Mouse (Mus musculus): Measurements from ENCODE around the gene Rnf150. TPM values are rescaled to one million over a fixed set of nuclear protein-coding genes. Genes with fewer than 3 reads are reported as not detected.

Rnf150 gene
- polyA plus RNA-seq, 1 experiment from 2014 or later: 1.3 TPM

DNA sequence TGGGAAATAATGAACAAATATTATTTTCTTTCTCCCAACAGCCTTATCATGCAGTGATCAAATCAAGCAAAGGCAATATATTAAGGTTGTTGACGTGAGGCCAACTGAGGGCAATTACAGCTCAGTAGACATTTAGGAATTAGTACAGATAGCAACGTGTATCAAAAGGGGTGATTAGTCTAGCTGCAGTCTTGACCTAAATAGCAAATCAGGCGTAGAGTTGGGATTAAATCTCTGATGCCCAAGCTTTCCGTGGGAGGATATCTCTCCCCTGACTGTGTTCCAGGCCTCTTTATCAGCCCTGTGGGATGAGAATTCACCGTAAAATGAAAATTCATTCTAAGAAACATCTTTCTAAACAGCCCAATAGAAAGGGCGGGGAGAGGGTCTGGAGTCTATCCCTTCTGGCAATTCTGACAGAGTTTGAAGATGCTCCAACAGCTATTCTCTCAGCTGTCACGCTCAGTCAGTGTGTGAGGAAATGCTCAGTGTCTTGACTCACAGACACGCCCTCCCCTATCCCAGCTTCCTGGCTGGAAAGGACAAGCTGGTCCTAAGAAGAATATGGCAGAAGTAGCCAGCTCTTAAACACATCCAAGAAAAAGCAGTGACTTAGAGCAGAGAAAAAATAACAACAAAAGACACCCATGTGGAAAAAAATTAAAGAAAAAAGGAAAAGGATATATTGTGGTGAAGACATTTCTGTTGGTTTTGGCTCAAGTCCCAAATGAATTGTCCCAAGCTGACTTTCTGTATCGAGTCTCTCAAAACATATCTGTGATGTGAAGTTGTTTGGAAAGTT is 4.4 kb upstream of the Rnf150 start:
- H3K9me3 ChIP-seq (replicated peaks; ENCODE audit: control insufficient read depth, low read length): no peaks in the 10 kb centered on the region
- H3K9ac ChIP-seq (ENCODE audit: low read length): no peak overlapping the region
- no peaks in the 10 kb centered on the region for H3K27me3 ChIP-seq (ENCODE audit: control insufficient read depth, insufficient read depth, low read length)
- no peaks in the 10 kb centered on the region for H3K4me1 ChIP-seq (ENCODE audit: control insufficient read depth, insufficient read depth, low read length)
- H3K27ac ChIP-seq (ENCODE audit: low read length): no peak overlapping the region
- no peak for ATAC-seq (ENCODE audit: insufficient read depth, low FRiP score)
- WGBS: 58% methylated on average over 9 of the region's 9 CpGs
- no peak overlapping the region for H3K4me2 ChIP-seq (ENCODE audit: low read depth, low read length)
- H3K36me3 ChIP-seq (ENCODE audit: control insufficient read depth, insufficient read depth, low read length): no peaks in the 10 kb centered on the region
- no peak overlapping the region for H3K4me3 ChIP-seq (replicated peaks; ENCODE audit: low read length)

DNA sequence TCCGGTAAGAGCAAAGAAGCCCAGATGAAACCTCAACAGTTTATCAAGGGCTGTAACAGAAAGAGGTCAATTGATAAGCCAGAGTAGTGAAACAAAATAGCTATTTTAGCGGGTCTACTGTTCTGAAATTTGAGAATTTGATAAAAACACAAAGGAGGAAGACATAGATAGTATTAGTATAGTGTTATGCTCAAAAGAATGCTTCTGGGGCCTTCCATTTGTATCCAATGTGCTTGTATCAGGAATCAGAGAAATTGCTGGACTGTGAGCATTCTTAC is 3.9 kb upstream of the Rnf150 start:
- Histone ChIP-seq H3K4me1 (ENCODE audit: control insufficient read depth, insufficient read depth, low read length) (no peaks in the 10 kb centered on the region), H3K4me2 (ENCODE audit: low read depth, low read length) (no peak overlapping the region), H3K9ac (ENCODE audit: low read length) (no peak overlapping the region), H3K36me3 (ENCODE audit: control insufficient read depth, insufficient read depth, low read length) (no peaks in the 10 kb centered on the region), H3K27ac (ENCODE audit: low read length) (no peak overlapping the region), H3K27me3 (ENCODE audit: control insufficient read depth, insufficient read depth, low read length) (no peaks in the 10 kb centered on the region), H3K4me3 (replicated peaks; ENCODE audit: low read length) (no peak overlapping the region), H3K9me3 (replicated peaks; ENCODE audit: control insufficient read depth, low read length) (no peaks in the 10 kb centered on the region)
- WGBS: 71% methylated on average over 2 of the region's 2 CpGs
- no peak for ATAC-seq (ENCODE audit: insufficient read depth, low FRiP score)

DNA sequence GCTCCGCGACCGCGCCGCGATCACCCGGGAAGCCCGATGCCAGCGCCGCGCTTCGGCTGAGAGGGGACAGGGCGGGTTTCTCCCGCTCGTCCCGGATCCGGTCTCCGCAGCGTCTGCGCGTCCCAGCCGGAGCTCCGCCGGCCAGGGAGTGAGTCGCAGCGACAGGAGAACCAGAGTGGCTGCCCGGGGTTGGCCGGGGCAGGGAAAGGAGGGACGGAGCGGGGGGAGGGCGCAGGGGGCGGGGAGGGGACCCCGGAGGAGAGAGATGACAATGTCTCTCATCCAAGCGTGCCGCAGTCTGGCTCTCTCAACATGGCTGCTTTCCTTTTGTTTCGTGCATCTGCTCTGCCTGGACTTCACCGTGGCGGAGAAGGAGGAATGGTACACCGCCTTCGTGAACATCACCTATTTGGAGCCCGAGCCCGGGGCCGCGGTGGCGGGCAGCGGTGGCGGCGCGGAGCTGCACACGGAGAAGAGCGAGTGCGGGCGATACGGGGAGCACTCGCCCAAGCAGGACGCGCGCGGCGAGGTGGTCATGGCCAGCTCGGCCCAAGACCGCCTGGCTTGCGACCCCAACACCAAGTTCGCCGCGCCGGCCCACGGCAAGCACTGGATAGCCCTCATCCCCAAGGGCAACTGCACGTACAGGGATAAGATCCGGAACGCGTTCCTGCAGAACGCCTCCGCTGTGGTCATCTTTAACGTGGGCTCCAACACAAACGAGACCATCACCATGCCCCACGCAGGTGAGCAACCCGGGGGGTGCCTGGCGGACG is 777 bp downstream of the Rnf150 start:
- Histone ChIP-seq H3K9me3 (replicated peaks; ENCODE audit: control insufficient read depth, low read length) (no peaks in the 10 kb centered on the region), H3K9ac (ENCODE audit: low read length) (peak overlapping the region; percentile 90), H3K4me1 (ENCODE audit: control insufficient read depth, insufficient read depth, low read length) (peaks cover 9% of the 10 kb centered on the region), H3K36me3 (ENCODE audit: control insufficient read depth, insufficient read depth, low read length) (no peaks in the 10 kb centered on the region), H3K4me2 (ENCODE audit: low read depth, low read length) (peak overlapping the region; percentile 89), H3K4me3 (replicated peaks; ENCODE audit: low read length) (peak overlapping the region; percentile 83), H3K27ac (ENCODE audit: low read length) (peak overlapping the region; percentile 20), H3K27me3 (ENCODE audit: control insufficient read depth, insufficient read depth, low read length) (no peaks in the 10 kb centered on the region)
- under 1% methylated on average over 79 of the region's 80 CpGs for WGBS
- ATAC-seq (ENCODE audit: insufficient read depth, low FRiP score): peak; percentile 62; the same call in 1 of the 2 replicates

DNA sequence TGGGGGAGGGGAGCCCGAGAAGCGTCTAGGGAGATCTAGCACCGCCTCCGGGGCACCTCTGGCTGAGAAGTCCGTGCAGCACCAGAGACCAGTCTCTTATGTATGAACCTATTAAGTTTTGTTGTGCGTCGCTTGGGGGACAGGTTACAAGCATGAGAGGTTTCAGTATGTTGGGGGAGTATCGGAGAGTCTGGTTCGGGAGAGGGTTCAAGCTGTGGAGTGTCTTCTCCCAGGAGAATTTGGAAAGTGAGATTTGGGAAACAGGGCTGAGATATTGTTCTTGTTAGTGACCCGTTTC is 1.3 kb downstream of the Rnf150 start:
- WGBS: 2% methylated on average over 10 of the region's 10 CpGs
- Histone ChIP-seq H3K4me1 (ENCODE audit: control insufficient read depth, insufficient read depth, low read length) (peaks cover 9% of the 10 kb centered on the region), H3K27ac (ENCODE audit: low read length) (0 out of 2 replicates have a peak overlapping the region, but pooled peaks have one; percentile 20), H3K9me3 (replicated peaks; ENCODE audit: control insufficient read depth, low read length) (no peaks in the 10 kb centered on the region), H3K27me3 (ENCODE audit: control insufficient read depth, insufficient read depth, low read length) (no peaks in the 10 kb centered on the region), H3K4me2 (ENCODE audit: low read depth, low read length) (peak overlapping the region; percentile 89), H3K36me3 (ENCODE audit: control insufficient read depth, insufficient read depth, low read length) (no peaks in the 10 kb centered on the region), H3K9ac (ENCODE audit: low read length) (peak overlapping the region; percentile 90), H3K4me3 (replicated peaks; ENCODE audit: low read length) (peak overlapping the region; percentile 83)
- no peak for ATAC-seq (ENCODE audit: insufficient read depth, low FRiP score)

DNA sequence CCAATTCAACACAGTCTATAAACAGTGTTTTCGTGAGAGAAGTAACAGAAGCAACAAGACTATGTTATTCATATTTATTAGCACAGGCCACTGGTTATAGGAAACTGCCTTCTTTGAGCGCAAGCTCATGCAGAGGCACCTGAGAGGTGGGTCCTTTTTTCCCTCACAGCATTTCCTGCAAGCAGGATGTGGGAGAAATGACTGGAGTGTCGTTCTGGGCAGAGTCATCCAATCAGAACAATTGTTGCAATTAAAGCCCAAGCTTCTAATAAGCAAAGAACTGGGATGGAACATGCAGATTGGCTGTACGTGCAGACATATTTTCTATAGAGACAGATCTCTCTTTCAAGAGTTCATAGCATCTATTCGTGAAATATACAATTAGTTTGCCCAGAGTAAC is 2.1 kb downstream of the Rnf150 start:
- H3K27ac ChIP-seq (ENCODE audit: low read length): no peak overlapping the region
- peak overlapping the region; percentile 89 for H3K4me2 ChIP-seq (ENCODE audit: low read depth, low read length)
- no peaks in the 10 kb centered on the region for H3K9me3 ChIP-seq (replicated peaks; ENCODE audit: control insufficient read depth, low read length)
- H3K4me3 ChIP-seq (replicated peaks; ENCODE audit: low read length): peak overlapping the region; percentile 83
- no peaks in the 10 kb centered on the region for H3K27me3 ChIP-seq (ENCODE audit: control insufficient read depth, insufficient read depth, low read length)
- H3K36me3 ChIP-seq (ENCODE audit: control insufficient read depth, insufficient read depth, low read length): no peaks in the 10 kb centered on the region
- no peak for ATAC-seq (ENCODE audit: insufficient read depth, low FRiP score)
- H3K9ac ChIP-seq (ENCODE audit: low read length): peak overlapping the region; percentile 90; the same call in 1 of the 2 replicates
- 41% methylated on average over 5 of the region's 5 CpGs for WGBS
- H3K4me1 ChIP-seq (ENCODE audit: control insufficient read depth, insufficient read depth, low read length): peaks cover 9% of the 10 kb centered on the region

DNA sequence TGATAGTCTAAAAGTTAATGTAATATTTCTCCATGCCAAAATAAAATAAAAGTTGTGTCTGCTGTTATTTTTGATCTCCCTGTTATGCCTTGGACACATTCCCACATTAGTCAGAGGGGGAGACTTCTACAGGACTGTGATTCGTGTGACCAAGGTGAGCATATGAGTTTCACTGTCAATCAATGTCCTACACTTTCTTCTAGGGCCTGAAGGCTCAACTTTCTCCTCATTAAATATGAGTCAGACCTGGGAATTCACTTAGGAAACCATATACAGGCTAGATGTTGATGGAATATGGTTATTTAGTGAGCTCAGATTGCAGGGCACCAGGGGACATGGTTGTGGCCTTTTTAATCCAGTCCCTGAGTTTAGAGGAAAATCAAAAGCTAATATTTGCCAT is 3.1 kb downstream of the Rnf150 start:
- H3K4me1 ChIP-seq (ENCODE audit: control insufficient read depth, insufficient read depth, low read length): peaks cover 13% of the 10 kb centered on the region
- no peaks in the 10 kb centered on the region for H3K27me3 ChIP-seq (ENCODE audit: control insufficient read depth, insufficient read depth, low read length)
- no peak overlapping the region for H3K27ac ChIP-seq (ENCODE audit: low read length)
- H3K4me3 ChIP-seq (replicated peaks; ENCODE audit: low read length): no peak overlapping the region
- H3K4me2 ChIP-seq (ENCODE audit: low read depth, low read length): no peak overlapping the region
- 56% methylated on average over 1 of the region's 1 CpGs for WGBS
- ATAC-seq (ENCODE audit: insufficient read depth, low FRiP score): no peak
- no peaks in the 10 kb centered on the region for H3K9me3 ChIP-seq (replicated peaks; ENCODE audit: control insufficient read depth, low read length)
- H3K9ac ChIP-seq (ENCODE audit: low read length): no peak overlapping the region
- H3K36me3 ChIP-seq (ENCODE audit: control insufficient read depth, insufficient read depth, low read length): no peaks in the 10 kb centered on the region

DNA sequence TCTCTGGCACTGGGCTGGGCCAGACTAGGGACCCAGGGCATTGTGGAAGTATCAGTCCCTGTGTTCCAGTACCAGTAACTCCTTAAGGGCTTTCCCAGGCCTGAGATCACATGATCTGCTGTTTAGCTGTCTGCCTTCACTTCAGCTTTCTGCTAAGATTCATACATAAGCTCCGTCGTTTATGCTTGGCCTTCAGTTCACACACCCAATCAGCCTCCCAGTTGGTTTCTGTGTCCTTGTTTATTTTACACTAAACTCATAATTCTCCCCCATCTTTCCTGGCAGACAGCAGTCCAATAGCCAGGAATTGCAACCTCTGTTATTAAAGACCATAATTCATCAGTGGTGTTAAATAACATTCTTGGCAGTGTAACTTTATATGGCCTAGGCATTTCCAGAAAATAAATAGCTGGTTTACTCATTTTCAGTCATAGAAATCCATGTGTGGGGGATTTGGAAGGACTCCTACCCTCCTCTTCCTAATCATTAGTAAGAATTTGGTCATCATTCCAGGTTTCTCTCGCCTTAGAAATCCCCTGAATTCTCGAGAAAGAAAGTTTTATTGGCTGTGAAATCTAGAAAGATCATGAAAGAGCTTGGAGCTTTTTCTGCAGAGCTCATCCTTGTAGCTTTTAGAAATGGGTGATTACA is 7.8 kb downstream of the Rnf150 start:
- Histone ChIP-seq H3K4me2 (ENCODE audit: low read depth, low read length) (no peak overlapping the region), H3K36me3 (ENCODE audit: control insufficient read depth, insufficient read depth, low read length) (no peaks in the 10 kb centered on the region), H3K4me3 (replicated peaks; ENCODE audit: low read length) (no peak overlapping the region), H3K9ac (ENCODE audit: low read length) (no peak overlapping the region), H3K27me3 (ENCODE audit: control insufficient read depth, insufficient read depth, low read length) (no peaks in the 10 kb centered on the region), H3K9me3 (replicated peaks; ENCODE audit: control insufficient read depth, low read length) (no peaks in the 10 kb centered on the region), H3K27ac (ENCODE audit: low read length) (no peak overlapping the region; the same call in 1 of the 2 replicates), H3K4me1 (ENCODE audit: control insufficient read depth, insufficient read depth, low read length) (peaks cover 4% of the 10 kb centered on the region; the same call in 1 of the 2 replicates)
- whole genome bisulfite sequencing: 52% methylated on average over 4 of the region's 4 CpGs
- ATAC-seq (ENCODE audit: insufficient read depth, low FRiP score): no peak

DNA sequence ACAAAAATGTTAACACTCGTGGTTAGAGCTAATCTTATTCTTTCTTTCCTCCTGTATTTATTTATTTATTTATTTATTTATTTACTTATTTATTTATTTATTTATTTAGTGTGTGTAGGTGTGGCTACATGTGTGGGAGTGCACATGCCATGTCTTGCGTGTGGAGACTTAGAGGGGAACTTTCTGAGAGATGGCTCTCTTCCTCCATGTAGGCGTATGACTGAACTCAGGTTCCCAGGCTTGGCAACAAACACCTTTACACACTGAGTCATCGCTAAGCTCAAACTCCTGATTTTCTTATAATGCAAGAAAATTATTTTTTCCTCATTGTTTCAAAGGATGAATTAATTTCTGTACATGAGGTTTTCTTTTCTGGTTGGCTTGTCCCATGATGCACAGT is 8.8 kb downstream of the Rnf150 start:
- H3K4me2 ChIP-seq (ENCODE audit: low read depth, low read length): no peak overlapping the region
- ATAC-seq (ENCODE audit: insufficient read depth, low FRiP score): no peak

DNA sequence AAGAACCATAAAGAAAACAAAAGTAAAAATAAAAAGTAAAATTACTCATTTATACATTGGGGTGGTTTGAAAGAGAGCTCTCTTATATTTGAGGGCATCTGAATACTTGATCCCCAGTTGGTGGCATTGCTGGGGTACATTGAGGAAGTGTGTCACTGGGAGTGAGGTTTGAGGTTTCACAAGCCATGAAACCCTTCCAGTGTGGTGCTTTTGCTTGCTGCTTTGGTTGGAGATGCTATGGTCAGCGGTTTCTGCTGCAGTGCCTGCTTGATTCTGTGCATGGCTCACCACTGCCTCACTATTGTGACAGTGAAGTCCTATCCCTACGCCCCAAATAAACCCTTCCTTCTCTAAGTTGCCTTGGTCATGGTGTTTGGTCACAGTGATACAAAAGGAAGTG is 10.9 kb downstream of the Rnf150 start:
- Histone ChIP-seq H3K36me3 (ENCODE audit: control insufficient read depth, insufficient read depth, low read length) (no peaks in the 10 kb centered on the region), H3K4me1 (ENCODE audit: control insufficient read depth, insufficient read depth, low read length) (peaks cover 4% of the 10 kb centered on the region; the same call in 1 of the 2 replicates), H3K9ac (ENCODE audit: low read length) (no peak overlapping the region), H3K4me3 (replicated peaks; ENCODE audit: low read length) (no peak overlapping the region), H3K27ac (ENCODE audit: low read length) (no peak overlapping the region), H3K4me2 (ENCODE audit: low read depth, low read length) (no peak overlapping the region), H3K27me3 (ENCODE audit: control insufficient read depth, insufficient read depth, low read length) (no peaks in the 10 kb centered on the region), H3K9me3 (replicated peaks; ENCODE audit: control insufficient read depth, low read length) (no peaks in the 10 kb centered on the region)
- WGBS: 80% methylated on average over 2 of the region's 2 CpGs
- ATAC-seq (ENCODE audit: insufficient read depth, low FRiP score): no peak

More for the DNA sequence above, 8.8 kb downstream of the Rnf150 start:
- Histone ChIP-seq H3K9ac (ENCODE audit: low read length) (no peak overlapping the region), H3K4me3 (replicated peaks; ENCODE audit: low read length) (no peak overlapping the region), H3K9me3 (replicated peaks; ENCODE audit: control insufficient read depth, low read length) (no peaks in the 10 kb centered on the region), H3K4me1 (ENCODE audit: control insufficient read depth, insufficient read depth, low read length) (peaks cover 4% of the 10 kb centered on the region; the same call in 1 of the 2 replicates), H3K27me3 (ENCODE audit: control insufficient read depth, insufficient read depth, low read length) (no peaks in the 10 kb centered on the region), H3K36me3 (ENCODE audit: control insufficient read depth, insufficient read depth, low read length) (no peaks in the 10 kb centered on the region), H3K27ac (ENCODE audit: low read length) (no peak overlapping the region)
- WGBS: 80% methylated on average over 4 of the region's 4 CpGs

Measured in stomach, embryonic 16.5 days (tissue).